Mouse (Mus musculus) T-helper 2 cell (primary cell): ENCODE results near the gene Trim44.

Experiments used
- in situ Hi-C: fragments of 300-600 bp; cut with MboI, MseI; formaldehyde crosslinking; loops from one replicate; pipeline ENCODE4 v1.15.1; 2025; ENCODE audit warnings: high pct_unique_total_duplicates

The Trim44 gene

DNA sequence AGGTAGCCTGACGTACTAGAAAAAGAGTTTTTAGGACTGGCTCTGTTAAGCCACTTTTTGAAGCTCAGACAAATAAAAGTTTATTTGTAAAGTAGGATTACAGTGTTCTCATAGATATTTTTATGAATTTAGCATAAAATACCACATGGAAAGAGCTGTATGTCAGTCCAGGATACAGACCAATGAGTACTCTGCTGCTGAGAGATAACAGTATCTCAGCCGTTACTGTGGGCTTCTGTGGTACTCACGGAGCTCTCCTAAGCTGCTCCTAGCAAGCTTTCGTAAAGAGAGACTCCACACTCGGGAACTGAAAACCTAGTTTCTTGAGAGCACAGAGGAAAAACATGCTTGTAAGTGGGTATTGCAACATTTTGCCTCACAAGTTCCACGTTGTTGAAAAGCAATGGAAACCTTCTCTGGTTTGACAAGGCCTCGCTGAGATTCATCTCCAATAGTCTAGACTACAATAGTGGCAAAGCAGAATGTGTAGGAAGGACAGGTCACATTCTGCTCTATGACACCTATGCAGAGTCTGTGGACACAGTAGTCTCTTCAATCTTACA, 41.6 kb downstream of the Trim44 start:
- in situ Hi-C loops, result no loop called here

DNA sequence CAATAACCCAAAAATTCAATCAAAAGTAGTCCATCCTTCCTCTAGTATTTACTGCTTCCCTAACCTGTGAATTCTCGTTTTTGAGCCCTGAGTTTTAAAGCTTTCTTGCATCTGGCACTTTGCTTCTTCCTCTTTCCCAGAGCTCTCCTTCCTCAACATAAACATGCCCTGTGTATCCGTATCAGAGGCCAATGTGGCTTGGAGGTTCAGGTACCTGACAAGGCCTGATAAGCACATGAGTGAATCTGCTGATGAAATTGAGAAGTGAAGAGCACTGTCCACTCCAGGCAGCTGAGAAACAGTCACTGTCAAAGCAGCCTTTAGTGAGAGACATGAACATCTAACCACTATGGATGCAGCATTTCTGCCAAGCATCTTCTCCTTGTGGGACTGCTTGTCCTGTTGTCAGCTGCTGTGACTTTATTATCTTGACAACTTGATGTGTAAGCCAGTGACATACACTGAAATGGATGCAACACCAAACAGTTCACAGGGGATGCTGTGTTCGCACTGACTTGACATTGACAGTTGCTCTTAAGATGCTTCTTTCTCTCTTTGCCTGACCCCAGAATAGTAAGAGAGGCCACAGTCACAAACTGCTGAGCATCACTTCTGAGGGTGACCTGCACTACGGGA, 42.9 kb downstream of the Trim44 start:
- in situ Hi-C loops, result no loop called here

DNA sequence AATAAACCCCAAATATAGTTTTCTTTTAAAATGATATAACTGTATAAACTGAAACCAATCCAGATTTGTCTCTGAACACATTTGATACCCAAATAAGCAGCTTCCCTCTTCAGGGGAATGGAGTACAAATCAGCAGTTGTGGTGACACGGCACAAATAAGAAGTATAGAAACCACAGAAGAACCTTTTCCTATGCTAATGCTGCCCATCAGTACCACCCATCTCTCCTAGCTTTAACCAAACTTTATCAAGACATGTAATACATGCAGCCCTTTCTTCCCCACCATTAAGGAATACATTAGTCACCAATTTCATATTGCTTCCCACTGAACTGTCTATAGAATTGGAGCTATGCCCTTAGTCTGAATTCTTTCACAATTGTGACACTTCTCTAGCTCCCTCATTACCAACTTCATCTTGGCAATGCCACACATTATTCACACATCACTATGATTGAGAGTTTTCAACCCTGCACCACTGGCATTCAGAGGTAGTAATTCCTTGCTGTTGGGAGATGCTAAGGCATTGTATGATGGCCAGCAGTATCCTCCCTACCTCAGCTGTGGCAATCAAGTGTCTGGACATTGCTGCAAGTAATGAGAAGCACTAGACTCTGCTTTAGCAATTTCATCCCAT, 44.6 kb downstream of the Trim44 start:
- in situ Hi-C loops, result no loop called here

DNA sequence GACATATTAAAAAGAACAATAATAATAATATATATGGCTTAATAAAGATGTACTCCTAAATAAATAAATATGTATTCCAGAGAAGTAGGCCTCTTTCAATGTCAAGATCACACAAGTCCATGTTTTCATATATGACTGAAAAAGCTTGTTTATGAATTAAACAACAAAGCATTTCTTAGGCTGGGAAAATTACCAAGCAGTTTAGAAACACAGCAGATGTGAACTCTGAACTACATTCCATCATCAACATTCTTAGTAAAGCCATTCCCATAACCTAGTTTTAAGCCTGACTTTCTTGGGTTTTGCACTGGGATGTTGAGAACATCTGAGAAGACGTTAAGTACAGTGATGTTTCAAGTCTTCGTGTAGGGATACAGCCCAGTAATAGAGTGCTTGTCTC, 45.4 kb downstream of the Trim44 start:
- in situ Hi-C loops, result no loop called here

DNA sequence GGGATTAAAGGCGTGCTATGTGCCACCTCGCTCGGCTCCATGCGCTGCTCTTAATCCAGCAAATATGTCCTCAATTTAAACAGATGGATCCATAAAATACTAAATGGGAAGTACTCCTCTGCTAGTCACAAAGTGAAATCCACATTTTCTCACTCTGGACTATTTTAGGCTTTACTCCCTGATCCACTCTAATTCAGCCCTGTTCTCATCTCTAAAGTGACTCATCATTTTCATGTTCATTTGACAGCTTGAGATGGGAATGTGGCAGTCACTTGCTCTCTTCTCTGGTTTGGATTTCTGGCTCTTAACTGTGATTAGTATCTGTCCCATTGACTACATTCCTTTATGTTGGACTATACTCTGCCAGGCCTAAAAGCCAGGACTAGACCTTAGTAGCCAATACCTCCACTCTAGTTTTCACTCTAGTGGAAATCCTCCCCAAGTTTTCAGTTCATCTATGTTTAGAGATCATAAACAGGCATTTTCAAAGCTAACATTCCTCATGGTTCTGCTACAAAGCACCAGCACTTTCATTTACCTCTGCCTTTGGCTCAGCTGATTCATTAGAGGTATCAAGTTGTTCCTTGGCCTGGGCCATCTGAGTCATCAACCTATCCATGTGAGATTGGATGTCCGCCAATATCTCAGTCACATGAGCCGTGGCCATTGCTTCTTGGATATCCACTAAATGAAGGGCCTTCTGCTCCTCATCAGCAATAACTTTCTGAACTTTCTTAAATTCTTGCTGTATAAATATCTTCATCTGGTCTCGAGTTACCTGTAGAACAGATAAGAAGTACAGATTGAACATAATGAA, 50.5 kb downstream of the Trim44 start:
- in situ Hi-C loops, result no loop called here

DNA sequence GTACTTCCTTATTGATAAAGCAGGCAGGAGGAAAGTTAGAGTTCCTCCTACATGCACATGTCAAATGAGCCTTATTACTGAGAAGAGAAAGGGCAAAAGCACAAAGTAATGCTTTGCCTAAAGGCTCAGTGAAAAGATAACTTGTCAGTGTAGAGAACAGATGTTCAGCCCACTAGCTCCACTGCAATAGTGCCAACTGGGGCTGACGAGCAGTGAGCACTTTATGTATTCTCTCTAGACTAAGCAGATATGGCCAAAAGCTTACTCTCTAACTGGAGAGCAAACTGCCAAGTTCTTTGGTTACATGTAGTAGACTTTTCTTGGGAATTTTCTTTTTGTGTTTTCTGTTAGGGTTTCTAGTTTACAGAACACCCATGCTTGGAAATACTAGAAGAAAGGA, 53.6 kb downstream of the Trim44 start:
- in situ Hi-C loops, result no loop called here

DNA sequence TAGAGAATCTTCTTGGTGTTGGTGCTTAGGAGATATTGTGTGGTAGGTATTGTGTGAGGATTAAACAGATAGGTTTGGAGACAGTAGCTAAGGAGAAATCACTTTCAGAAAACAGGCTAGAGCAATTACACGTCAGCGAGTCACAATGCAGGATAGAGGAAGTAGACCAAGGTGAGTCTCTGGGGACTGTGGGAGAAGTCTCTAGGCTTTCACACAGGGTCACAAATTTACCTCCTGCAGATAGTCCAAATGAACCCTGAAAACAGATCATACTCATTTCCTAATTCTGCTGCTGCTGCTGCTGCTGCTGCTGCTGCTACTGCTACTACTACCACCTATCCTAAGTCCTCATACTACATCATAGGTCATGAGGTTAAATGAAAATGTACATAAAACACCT, 66.2 kb downstream of the Trim44 start:
- in situ Hi-C loops, result no loop called here

DNA sequence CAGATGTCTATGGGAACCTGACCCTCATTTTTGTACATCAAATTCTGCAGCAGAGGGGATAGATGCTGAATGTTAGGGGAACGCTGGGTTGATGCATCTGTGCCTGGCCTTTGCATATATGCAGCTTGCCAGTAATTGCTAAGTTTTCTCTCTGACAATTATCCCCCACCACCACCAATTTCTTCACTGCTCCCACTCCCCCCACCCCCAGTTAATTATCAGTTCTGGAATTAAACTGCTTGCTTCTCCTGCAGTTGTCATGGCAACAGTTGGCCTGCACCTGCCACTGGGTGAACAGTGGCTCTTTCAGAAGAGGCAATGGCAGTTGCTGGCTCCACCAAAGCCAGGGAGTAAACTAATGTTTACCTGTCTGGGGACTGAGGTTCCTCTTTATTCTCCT, 70.8 kb downstream of the Trim44 start:
- in situ Hi-C loops, result loop anchor here (10.0 kb wide), 1 partner anchor 1298 kb away; no protein-coding TSS in a partner anchor

DNA sequence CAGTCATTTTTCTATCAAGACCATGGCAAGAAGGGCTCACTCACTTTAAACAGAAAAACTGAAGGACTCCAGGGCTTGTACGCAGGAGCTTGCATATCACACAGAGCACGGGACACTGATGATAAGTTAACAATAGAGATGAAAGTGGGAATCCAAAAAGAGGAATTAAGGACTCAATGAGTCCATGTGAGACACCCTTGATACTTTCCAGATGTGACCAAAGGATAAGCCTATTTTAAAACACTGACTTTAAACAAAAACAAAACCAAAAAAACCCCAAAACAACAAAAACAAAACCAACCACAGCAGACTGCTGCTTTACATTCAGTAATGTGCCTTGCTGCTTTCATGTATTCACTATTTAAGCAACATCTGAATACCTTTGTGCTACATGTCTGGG, 75.7 kb downstream of the Trim44 start:
- in situ Hi-C loops, result loop anchor here (10.0 kb wide), 1 partner anchor 1303 kb away; no protein-coding TSS in a partner anchor

DNA sequence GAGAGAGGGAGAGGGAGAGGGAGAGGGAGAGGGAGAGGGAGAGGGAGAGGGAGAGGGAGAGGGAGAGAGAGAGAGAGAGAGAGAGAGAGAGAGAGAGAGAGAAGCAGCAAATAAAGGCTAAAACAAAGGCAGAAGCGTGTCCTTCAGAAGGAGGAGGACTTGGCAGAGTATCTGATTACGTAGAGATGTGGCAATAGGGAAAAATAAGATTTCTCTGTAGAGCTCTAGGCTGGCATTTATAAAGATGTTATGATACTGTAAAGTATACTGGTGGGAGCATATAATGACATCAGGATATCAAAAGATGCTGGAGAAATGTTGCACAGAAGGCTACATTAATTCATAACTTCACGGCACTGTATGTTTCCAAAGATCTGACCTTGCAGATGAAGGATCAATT, 76.5 kb downstream of the Trim44 start:
- in situ Hi-C loops, result loop anchor here (10.0 kb wide), 1 partner anchor 1304 kb away; no protein-coding TSS in a partner anchor

DNA sequence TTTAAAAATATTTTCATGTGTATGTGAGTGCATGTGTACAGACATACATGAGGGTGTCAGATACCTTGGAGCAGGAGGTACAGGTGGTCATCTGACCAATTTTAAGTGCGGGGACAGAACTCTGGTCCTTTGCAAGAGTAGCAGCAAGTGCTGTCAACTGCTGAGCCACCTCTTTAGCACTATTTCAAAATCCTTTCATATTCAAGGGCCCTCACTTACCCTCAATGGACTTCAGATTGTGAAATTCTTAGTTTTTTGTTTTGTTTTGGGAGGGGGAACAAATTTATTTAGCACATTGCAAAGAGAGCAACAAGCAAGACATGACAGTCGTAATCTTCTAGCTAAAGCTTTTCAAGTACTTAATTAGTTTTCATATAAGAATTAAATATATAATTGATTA, 81.7 kb downstream of the Trim44 start:
- in situ Hi-C loops, result no loop called here

DNA sequence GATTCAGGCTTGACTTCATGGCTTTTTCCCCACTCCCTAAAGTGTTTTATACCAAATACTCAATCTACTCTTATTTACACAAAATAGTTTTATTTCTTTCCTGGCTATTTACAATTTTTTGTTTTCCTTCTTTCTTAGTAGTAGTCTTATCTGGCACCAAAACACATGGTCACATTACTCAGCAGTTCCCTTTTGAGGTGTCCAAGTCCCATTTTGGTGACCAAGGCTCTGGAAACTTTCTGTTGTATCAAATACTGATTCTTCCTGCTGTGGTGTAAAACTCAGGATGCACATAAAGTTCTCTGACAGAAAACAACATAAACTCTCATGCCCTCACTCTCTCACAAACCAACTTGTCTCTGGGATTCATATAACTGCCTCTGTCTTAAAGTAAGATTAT, 83.3 kb downstream of the Trim44 start:
- in situ Hi-C loops, result no loop called here

DNA sequence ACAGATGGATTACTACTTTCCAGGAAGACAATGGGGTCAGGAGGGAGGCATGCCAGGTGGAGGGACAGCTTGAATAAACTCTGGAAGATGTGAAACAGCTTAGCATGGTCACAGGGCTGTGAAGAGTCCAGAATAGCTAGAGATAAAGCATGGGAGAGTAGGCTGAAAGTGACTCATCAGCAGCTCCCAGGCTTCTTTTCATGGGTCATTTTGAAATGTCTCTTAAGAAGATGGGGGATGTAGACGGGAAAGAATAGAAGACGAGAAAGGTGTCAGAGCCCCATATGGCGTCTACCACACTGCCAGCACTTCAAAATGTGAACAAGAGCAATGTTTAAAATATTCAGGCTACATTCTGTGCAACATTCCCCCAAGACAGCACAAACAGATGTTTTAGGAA, 91.1 kb downstream of the Trim44 start:
- in situ Hi-C loops, result no loop called here

DNA sequence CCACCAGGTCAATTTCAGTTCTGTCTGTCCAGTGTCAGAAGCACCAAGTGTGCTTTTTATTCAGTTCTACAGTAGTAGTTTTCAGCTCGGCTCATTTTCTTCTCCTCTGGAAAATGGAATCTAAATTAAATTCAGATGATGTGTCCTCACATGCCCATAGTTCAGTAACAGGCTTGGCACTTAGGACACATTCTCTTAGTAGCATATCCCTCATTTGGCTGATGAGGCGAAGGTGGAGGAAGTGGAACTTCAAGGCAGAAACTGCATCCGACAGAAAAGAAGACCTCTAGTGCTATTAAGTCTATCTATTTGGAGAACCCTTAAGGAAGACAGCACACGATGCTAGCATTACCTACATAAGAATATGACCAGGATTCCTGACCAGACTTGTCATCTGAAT, 92.5 kb downstream of the Trim44 start:
- in situ Hi-C loops, result no loop called here

DNA sequence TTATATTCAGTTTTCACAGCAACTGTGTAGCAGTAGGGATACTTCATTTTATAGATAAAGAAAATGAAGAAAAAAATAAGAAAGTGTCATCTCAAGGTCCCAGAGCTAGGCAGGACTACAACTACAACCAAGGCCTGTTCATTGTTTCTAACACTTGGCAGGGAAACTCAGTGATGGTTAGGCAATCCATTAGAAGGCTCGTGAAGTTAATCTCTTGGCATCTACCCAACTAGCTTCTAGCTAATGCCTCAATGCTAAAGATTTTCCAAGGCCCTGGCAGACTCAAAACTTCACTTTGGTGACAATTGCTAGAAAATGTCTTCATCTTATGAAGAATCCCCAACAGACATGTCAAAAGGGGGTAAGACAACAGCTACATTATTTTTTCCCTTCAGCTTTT, 93.0 kb downstream of the Trim44 start:
- in situ Hi-C loops, result no loop called here

DNA sequence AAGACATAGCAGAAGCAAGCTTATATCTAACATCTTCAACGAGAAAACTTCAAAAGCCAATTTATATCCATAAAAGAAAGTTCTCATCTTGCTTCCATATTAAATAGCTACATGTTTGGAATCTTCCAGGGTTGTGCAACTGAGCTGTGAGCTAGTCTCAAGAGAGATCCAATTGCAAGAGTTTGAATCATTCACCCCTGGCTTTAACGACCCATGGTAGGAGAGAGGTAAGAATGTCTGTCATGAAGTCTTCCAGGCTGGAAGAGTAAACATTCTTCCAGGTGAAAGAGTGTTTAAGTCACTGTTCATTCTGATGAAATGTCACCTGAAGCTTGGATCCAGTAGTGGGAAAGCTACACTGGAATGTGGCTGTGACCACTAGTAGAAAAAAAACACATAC, 93.6 kb downstream of the Trim44 start:
- in situ Hi-C loops, result no loop called here

DNA sequence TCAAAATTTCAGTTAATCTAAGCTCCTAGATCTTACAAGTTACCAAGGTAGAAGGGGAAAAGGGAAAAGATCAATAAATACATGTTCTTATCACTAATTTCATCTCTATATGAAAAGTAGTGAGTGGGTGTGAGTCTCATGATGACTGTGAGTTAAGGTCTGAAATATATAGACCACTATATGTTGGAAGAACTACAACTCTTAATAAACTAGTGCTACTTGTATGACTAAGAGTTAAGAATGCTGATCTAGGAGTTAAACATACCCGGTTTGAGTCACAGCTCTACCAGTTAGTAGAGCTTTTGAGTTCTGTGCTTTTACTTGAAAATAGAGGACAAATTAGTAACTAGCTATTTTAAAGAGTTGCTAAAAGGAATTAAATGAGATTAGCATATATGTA, 94.7 kb downstream of the Trim44 start:
- in situ Hi-C loops, result no loop called here

DNA sequence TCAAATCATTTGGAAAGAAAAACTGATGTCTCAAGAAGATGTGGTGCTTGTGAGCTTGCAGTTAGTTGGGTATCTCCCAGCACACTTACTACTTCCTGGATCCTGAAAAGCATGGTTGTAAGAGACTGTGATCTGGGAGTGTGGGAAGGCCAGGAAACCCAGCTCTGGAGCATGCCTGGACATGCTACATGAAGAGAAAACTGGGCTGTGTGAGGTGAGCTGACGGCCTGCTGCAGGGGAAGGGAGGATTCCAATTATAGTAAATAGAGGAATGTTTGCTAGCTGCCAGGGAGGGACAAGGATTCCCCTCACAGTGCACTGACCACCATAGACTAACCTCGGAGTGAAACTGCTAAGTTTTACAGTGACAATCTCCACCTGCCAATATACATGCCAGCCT, 104.4 kb downstream of the Trim44 start:
- in situ Hi-C loops, result no loop called here

DNA sequence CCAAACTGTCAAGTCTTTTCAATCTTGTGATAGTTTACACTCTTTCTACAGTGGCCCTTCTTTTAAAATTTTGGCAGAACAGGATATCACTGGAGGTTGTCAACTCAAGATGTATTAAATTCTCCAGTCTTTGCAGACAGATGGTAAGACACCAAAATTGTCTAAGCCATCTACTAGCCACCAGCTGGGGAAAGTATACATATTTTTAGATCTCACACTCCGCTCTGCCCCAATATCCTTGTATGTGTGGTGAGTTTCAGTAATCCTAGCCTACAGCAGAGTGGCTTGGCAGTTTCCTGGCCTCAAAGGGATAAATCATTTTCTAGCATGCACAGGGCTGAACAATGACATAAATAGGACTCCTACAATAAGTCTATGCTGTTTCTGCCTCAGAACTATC, 105.1 kb downstream of the Trim44 start:
- in situ Hi-C loops, result no loop called here

DNA sequence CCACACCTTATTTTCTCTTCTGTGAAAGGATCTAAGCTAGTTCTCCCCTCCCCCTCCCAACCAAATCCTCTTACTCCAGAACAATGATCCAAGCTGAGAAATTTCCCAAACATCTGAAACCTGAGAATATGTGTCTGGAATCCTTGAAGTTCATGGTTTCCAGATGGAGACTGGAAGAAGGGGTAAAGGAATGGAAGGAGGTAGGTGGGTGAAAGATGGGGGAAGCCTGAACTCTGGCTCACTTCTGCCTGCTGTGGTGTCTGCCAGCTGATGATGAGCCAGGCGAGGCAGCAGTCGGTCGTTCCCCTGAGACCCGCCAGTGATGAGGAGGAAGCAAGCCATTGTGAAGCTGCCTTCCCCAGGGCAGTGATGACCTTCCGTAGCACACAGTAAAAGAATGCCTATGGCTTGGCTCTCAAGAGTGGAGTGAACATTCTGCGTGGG, 112.8 kb downstream of the Trim44 start:
- in situ Hi-C loops, result no loop called here

DNA sequence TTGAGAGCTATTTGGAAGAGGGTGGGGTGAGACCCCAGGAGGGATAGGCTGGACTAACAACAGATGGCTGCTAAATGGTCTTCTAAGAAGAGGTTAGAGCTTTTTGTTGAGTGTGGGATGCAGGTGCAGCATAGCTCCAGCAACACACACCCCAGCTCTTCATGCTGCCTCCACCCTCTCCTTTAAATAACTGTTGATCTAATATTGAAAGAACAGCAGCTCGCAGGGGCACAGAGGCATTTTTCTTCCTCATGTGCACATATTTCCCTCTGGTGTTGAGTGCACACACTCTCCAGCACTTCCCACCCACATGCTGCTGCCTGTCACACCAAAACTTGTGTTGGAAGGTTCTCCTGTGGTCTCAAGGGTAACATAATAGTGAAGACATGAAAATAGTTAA, 114.4 kb downstream of the Trim44 start:
- in situ Hi-C loops, result no loop called here

DNA sequence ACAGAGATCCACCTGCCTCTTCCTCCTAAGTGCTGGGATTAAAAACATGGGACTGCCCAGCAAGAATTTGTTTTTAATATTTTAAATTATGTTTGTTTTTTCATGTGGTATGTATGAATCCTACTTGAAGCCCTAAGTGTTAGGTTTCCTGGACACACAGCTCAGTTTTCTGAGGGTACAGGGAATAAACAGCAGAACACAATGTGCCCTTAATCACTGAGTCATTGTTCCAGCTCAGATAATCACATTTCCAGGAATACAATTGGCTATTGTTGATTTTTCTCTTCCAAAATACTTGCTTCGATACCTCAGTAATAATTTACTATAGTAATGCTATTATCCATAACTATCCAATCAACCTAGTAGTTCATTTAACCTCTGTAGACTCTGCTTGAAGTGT, 115.6 kb downstream of the Trim44 start:
- in situ Hi-C loops, result no loop called here
